Mouse (Mus musculus): ENCODE results near the gene Adgre5.
A peak's percentile ranks its signal among the peaks of the same experiment; 100 is the strongest.

DNA sequence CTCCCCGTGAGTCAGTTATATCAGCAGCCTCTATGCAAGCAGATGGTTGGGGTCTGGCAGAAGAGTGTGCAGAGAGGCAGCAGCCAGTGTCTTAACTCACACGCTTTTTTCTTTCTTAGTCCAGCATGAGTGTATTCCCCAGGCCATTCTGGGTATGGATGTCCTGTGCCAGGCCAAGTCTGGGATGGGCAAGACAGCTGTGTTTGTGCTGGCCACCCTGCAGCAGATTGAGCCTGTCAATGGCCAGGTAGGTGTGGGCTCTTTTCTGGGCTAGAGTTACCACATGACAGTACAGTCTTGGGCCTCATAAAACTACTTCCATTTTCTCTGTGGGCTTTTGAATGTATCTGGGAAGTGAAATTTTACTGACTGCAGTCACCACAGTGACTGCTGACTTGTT is 21.4 kb downstream of the Adgre5 start:
- TF ChIP-seq POLR2A (IDR thresholded peaks at IDR 0.05; ENCODE audit: borderline replicate concordance, extremely low read depth, low read depth, low read length): peak; percentile 34; the same call in 1 of the 2 replicates
- no peak for TF ChIP-seq CTCF (IDR thresholded peaks at IDR 0.05; ENCODE audit: insufficient read depth, low read length)

Measured in lung, adult 2 months (tissue).